Mouse (Mus musculus) MEL (cell line): ENCODE data around the gene Rsph6a. TPM values are rescaled to one million over a fixed set of nuclear protein-coding genes. Genes with fewer than 3 reads are reported as not detected.

Source experiments
- DNase-seq: peaks from one replicate; pipeline ENCODE4 v3.0.0; 2011; ENCODE audit warnings: low read depth, low spot score
- H3K27ac ChIP-seq: 2 replicates; pipeline ENCODE4 v1.5.1; 2012; ENCODE audit warnings: low read depth, mild to moderate bottlenecking, control low read depth, low read length, moderate library complexity; ENCODE audit not compliant: control insufficient read depth
- H3K27me3 ChIP-seq, 2 experiments: fragments of 150-350 bp in 1 of 2; sonication (generic) in 1 of 2; 2 replicates each; pipeline ENCODE4 v1.6.1; 2012; ENCODE audit warnings: low read length in 2 of 2, mild to moderate bottlenecking in 2 of 2, improper control_type of control experiment in 1 of 2, moderate library complexity in 1 of 2; ENCODE audit not compliant: insufficient read depth in 2 of 2, control insufficient read depth in 1 of 2
- H3K36me3 ChIP-seq, 2 experiments: 2 replicates each; pipeline ENCODE4 v1.6.1; 2012 to 2014; ENCODE audit warnings: low read length in 2 of 2, improper control_type of control experiment in 1 of 2, inconsistent platforms in 1 of 2, mild to moderate bottlenecking in 1 of 2; ENCODE audit not compliant: insufficient read depth in 2 of 2, control insufficient read depth in 1 of 2
- H3K4me1 ChIP-seq, 2 experiments: fragments of 150-350 bp in 1 of 2; sonication (generic) in 1 of 2; 2 replicates each; pipeline ENCODE4 v1.6.1; 2012; ENCODE audit warnings: low read length in 2 of 2, improper control_type of control experiment in 1 of 2, mild to moderate bottlenecking in 1 of 2; ENCODE audit not compliant: insufficient read depth in 2 of 2, control insufficient read depth in 1 of 2
- H3K4me3 ChIP-seq, 2 experiments: fragments of 150-350 bp in 1 of 2; sonication (generic) in 1 of 2; 2 replicates each; pipeline ENCODE4 v1.5.1; 2012; ENCODE audit warnings: low read depth in 2 of 2, low read length in 2 of 2, mild to moderate bottlenecking in 2 of 2, moderate library complexity in 2 of 2, control low read depth in 1 of 2, improper control_type of control experiment in 1 of 2; ENCODE audit not compliant: control insufficient read depth in 1 of 2, insufficient read depth in 1 of 2
- H3K79me2 ChIP-seq: 2 replicates; pipeline ENCODE4 v1.6.1; 2012; ENCODE audit warnings: mild to moderate bottlenecking, low read length, moderate library complexity; ENCODE audit not compliant: control insufficient read depth, poor library complexity, insufficient read depth
- H3K9ac ChIP-seq: 2 replicates; pipeline ENCODE4 v1.6.1; 2012; ENCODE audit warnings: low read depth, mild to moderate bottlenecking, control low read depth, low read length, moderate library complexity; ENCODE audit not compliant: control insufficient read depth, poor library complexity, severe bottlenecking
- H3K9me3 ChIP-seq: fragments of 150-350 bp; sonication (generic); replicated peaks from 2 replicates; pipeline ENCODE4 v1.6.1; 2012; ENCODE audit warnings: mild to moderate bottlenecking, low read length, improper control_type of control experiment, moderate library complexity; ENCODE audit not compliant: insufficient read depth
- BHLHE40 ChIP-seq: IDR thresholded peaks from 2 replicates; pipeline ENCODE4 v1.6.1; 2012; ENCODE audit warnings: low read depth, mild to moderate bottlenecking, inconsistent platforms, low read length, improper control_type of control experiment, borderline replicate concordance
- CHD1 ChIP-seq: IDR thresholded peaks from 2 replicates; pipeline ENCODE4 v1.6.1; 2012; ENCODE audit warnings: low read depth, mild to moderate bottlenecking, inconsistent platforms, low read length, improper control_type of control experiment
- CHD2 ChIP-seq: IDR thresholded peaks from 2 replicates; pipeline ENCODE4 v1.6.1; 2011; ENCODE audit warnings: low read length, improper control_type of control experiment
- CTCF ChIP-seq, 3 experiments: IDR thresholded peaks in 2 of 3; conservative IDR thresholded peaks in 1 of 3; 2 replicates each; pipeline ENCODE4 v1.5.1; 2011 to 2012; ENCODE audit warnings: low read length in 3 of 3, low read depth in 2 of 3, mild to moderate bottlenecking in 2 of 3, improper control_type of control experiment in 1 of 3, inconsistent platforms in 1 of 3, mixed read lengths in 1 of 3, moderate library complexity in 1 of 3; ENCODE audit not compliant: control insufficient read depth in 1 of 3, insufficient read depth in 1 of 3, poor library complexity in 1 of 3, severe bottlenecking in 1 of 3
- E2F4 ChIP-seq: IDR thresholded peaks from 2 replicates; pipeline ENCODE4 v1.6.1; 2011; ENCODE audit warnings: low read depth, low read length, improper control_type of control experiment, borderline replicate concordance
- ELF1 ChIP-seq: IDR thresholded peaks from 2 replicates; pipeline ENCODE4 v1.6.1; 2014; ENCODE audit warnings: low read depth, mild to moderate bottlenecking, inconsistent platforms, low read length, improper control_type of control experiment, moderate library complexity
- EP300 ChIP-seq, 2 experiments: IDR thresholded peaks; 2 replicates each; pipeline ENCODE4 v1.6.1; 2011; ENCODE audit warnings: improper control_type of control experiment in 2 of 2, low read length in 2 of 2, low read depth in 1 of 2, mild to moderate bottlenecking in 1 of 2
- ETS1 ChIP-seq: IDR thresholded peaks from 2 replicates; pipeline ENCODE4 v1.6.1; 2012; ENCODE audit warnings: low read depth, mild to moderate bottlenecking, inconsistent platforms, low read length, improper control_type of control experiment, moderate library complexity
- GABPA ChIP-seq: IDR thresholded peaks from 2 replicates; pipeline ENCODE4 v1.6.1; 2012; ENCODE audit warnings: low read depth, mild to moderate bottlenecking, inconsistent platforms, low read length, improper control_type of control experiment, moderate library complexity
- GATA1 ChIP-seq: IDR thresholded peaks from 2 replicates; pipeline ENCODE4 v1.6.1; 2011; ENCODE audit warnings: low read depth, low read length, improper control_type of control experiment
- HCFC1 ChIP-seq: IDR thresholded peaks from 2 replicates; pipeline ENCODE4 v1.6.1; 2012; ENCODE audit warnings: low read depth, mild to moderate bottlenecking, inconsistent platforms, low read length, improper control_type of control experiment, moderate library complexity
- KAT2A ChIP-seq: conservative IDR thresholded peaks from 2 replicates; pipeline ENCODE4 v1.6.1; 2012; ENCODE audit warnings: low read depth, low read length, improper control_type of control experiment, inconsistent platforms
- MAX ChIP-seq: IDR thresholded peaks from 2 replicates; pipeline ENCODE4 v1.6.1; 2011; ENCODE audit warnings: low read length, improper control_type of control experiment
- MYB ChIP-seq: IDR thresholded peaks from 2 replicates; pipeline ENCODE4 v1.6.1; 2011; ENCODE audit warnings: mild to moderate bottlenecking, low read depth, low read length, improper control_type of control experiment
- NELFE ChIP-seq: IDR thresholded peaks from 2 replicates; pipeline ENCODE4 v1.6.1; 2011; ENCODE audit warnings: low read depth, low read length, improper control_type of control experiment
- NRF1 ChIP-seq: IDR thresholded peaks from 2 replicates; pipeline ENCODE4 v1.6.1; 2014; ENCODE audit warnings: low read depth, mild to moderate bottlenecking, inconsistent platforms, low read length, improper control_type of control experiment, moderate library complexity; ENCODE audit not compliant: poor library complexity, insufficient read depth, severe bottlenecking
- POLR2A ChIP-seq, 2 experiments: IDR thresholded peaks; 2 replicates each; pipeline ENCODE4 v1.6.1; 2011 to 2012; ENCODE audit warnings: low read length in 2 of 2, mild to moderate bottlenecking in 2 of 2, control low read depth in 1 of 2, improper control_type of control experiment in 1 of 2, low read depth in 1 of 2, moderate library complexity in 1 of 2; ENCODE audit not compliant: control insufficient read depth in 1 of 2, insufficient read depth in 1 of 2, poor library complexity in 1 of 2
- POLR2AphosphoS2 ChIP-seq: IDR thresholded peaks from 2 replicates; pipeline ENCODE4 v1.6.1; 2011; ENCODE audit warnings: low read length, improper control_type of control experiment
- POLR2AphosphoS5 ChIP-seq: IDR thresholded peaks from 2 replicates; pipeline ENCODE4 v1.6.1; 2012; ENCODE audit warnings: low read depth, borderline replicate concordance, mild to moderate bottlenecking, inconsistent platforms, low read length, moderate library complexity, mixed read lengths
- SIN3A ChIP-seq: IDR thresholded peaks from 2 replicates; pipeline ENCODE4 v1.6.1; 2012; ENCODE audit warnings: low read length, improper control_type of control experiment, inconsistent platforms
- SMC3 ChIP-seq: IDR thresholded peaks from 2 replicates; pipeline ENCODE4 v1.6.1; 2011; ENCODE audit warnings: low read depth, low read length, improper control_type of control experiment
- TAL1 ChIP-seq: IDR thresholded peaks from 2 replicates; pipeline ENCODE4 v1.6.1; 2012; ENCODE audit warnings: mild to moderate bottlenecking, inconsistent platforms, low read length, moderate library complexity, mixed read lengths
- TBP ChIP-seq: IDR thresholded peaks from 2 replicates; pipeline ENCODE4 v1.8.0; 2011; ENCODE audit warnings: low read depth, low read length, improper control_type of control experiment
- TCF12 ChIP-seq: IDR thresholded peaks from 2 replicates; pipeline ENCODE4 v1.6.1; 2014; ENCODE audit warnings: low read depth, mild to moderate bottlenecking, inconsistent platforms, low read length, improper control_type of control experiment, moderate library complexity
- UBTF ChIP-seq: IDR thresholded peaks from 2 replicates; pipeline ENCODE4 v1.6.1; 2012; ENCODE audit warnings: low read depth, mild to moderate bottlenecking, inconsistent platforms, low read length, improper control_type of control experiment, moderate library complexity, borderline replicate concordance; ENCODE audit not compliant: insufficient read depth
- USF1 ChIP-seq: IDR thresholded peaks from 2 replicates; pipeline ENCODE4 v1.6.1; 2014; ENCODE audit warnings: low read depth, mild to moderate bottlenecking, inconsistent platforms, low read length, improper control_type of control experiment, moderate library complexity
- ZC3H11A ChIP-seq: IDR thresholded peaks from 2 replicates; pipeline ENCODE4 v1.6.1; 2012; ENCODE audit warnings: low read depth, mild to moderate bottlenecking, inconsistent platforms, low read length, improper control_type of control experiment
- ZKSCAN1 ChIP-seq: IDR thresholded peaks from 2 replicates; pipeline ENCODE4 v1.6.1; 2012; ENCODE audit warnings: low read depth, mild to moderate bottlenecking, inconsistent platforms, low read length, improper control_type of control experiment, moderate library complexity
- ZMIZ1 ChIP-seq: IDR thresholded peaks from 2 replicates; pipeline ENCODE4 v1.6.1; 2012; ENCODE audit warnings: low read depth, mild to moderate bottlenecking, inconsistent platforms, low read length, improper control_type of control experiment, moderate library complexity
- ZNF384 ChIP-seq: IDR thresholded peaks from 2 replicates; pipeline ENCODE4 v1.6.1; 2012; ENCODE audit warnings: low read depth, mild to moderate bottlenecking, inconsistent platforms, low read length, improper control_type of control experiment
- polyA plus RNA-seq, 2 experiments: library from polyadenylated mRNA; stranded (reverse) in 1 of 2; unstranded in 1 of 2; fragments of >175 nt in 1 of 2; fragments of >200 nt in 1 of 2; gene quantifications; 2 replicates each; pipeline versions ENCODE4 v1.2.1 to v1.2.4; 2012; ENCODE audit warnings: low replicate concordance in 2 of 2, low read depth in 1 of 2; ENCODE audit not compliant: insufficient read length in 2 of 2, insufficient read depth in 1 of 2, missing spikeins in 1 of 2
- total RNA-seq: library from RNA; depleted of rRNA; stranded (reverse); fragments of 300-350 nt; gene quantifications from 2 replicates; pipeline ENCODE4 v1.2.3, GENCODE M21; 2012

Rsph6a gene
- total and polyA plus RNA-seq, 3 experiments: 0.04 to 0.23 TPM; not detected in 1

GRCm38 (mm10) chr7:19119631-19120429 is 65.3 kb downstream of the Rsph6a start, which contains the start of gene Fbxo46 (continued):
- TF ChIP-seq E2F4: no peak
- no peak for TF ChIP-seq MYB
- TF ChIP-seq ZMIZ1: peak; percentile 87
- TF ChIP-seq SIN3A: peak; percentile 99
- peak; percentile 98 for TF ChIP-seq HCFC1
- no peak for TF ChIP-seq BHLHE40
- TF ChIP-seq POLR2A (IDR thresholded peaks at IDR 0.05; ENCODE audit: control insufficient read depth in 1 of 2, insufficient read depth in 1 of 2, low read depth in 1 of 2, low read length in 2 of 2, poor library complexity in 1 of 2): peak; percentile 74 to 97
- peak; percentile 96 for TF ChIP-seq POLR2AphosphoS2
- no peak for TF ChIP-seq ZNF384
- TF ChIP-seq ZC3H11A: no peak
- no peak for TF ChIP-seq MAX
- peak; percentile 90 for TF ChIP-seq NELFE
- TF ChIP-seq NRF1: peak; percentile 77
- no peak for TF ChIP-seq SMC3
- TF ChIP-seq POLR2AphosphoS5: no peak
- TF ChIP-seq USF1: no peak
- no peak for TF ChIP-seq CTCF (IDR thresholded peaks at IDR 0.05 in 2 of 3, conservative IDR thresholded peaks at IDR 0.05 in 1 of 3; ENCODE audit: control insufficient read depth in 1 of 3, insufficient read depth in 1 of 3, low read depth in 2 of 3, low read length in 3 of 3, poor library complexity in 1 of 3, severe bottlenecking in 1 of 3)
- TF ChIP-seq TAL1: no peak
- TF ChIP-seq EP300 (IDR thresholded peaks at IDR 0.05; ENCODE audit: low read depth in 1 of 2, low read length in 2 of 2): no peak
- TF ChIP-seq GATA1: no peak
- no peak for TF ChIP-seq ZKSCAN1
- TF ChIP-seq GABPA: no peak
- TF ChIP-seq, all 39 proteins: peak for 13

- Histone ChIP-seq H3K27ac (no peak overlapping the region), H3K9ac (no peak overlapping the region), H3K36me3 (peaks cover 0 to 11% of the 10 kb centered on the region in 2 experiments; a peak in 2 of 4 replicates), H3K4me1 (peaks cover 2 to 9% of the 10 kb centered on the region in 2 experiments; a peak in 3 of 4 replicates), H3K9me3 (no peaks in the 10 kb centered on the region), H3K27me3 (no peaks in the 10 kb centered on the region), H3K4me3 (no peak overlapping the region), H3K79me2 (peaks cover 16% of the 10 kb centered on the region)
- no peak for DNase-seq
- TF ChIP-seq ETS1 (no peak), UBTF (no peak), CHD1 (no peak), TBP (no peak), NELFE (no peak), POLR2A (IDR thresholded peaks at IDR 0.05; ENCODE audit: control insufficient read depth in 1 of 2, insufficient read depth in 1 of 2, low read depth in 1 of 2, low read length in 2 of 2, poor library complexity in 1 of 2) (no peak), CHD2 (no peak), ZKSCAN1 (no peak), TCF12 (no peak), KAT2A (no peak), ELF1 (no peak), E2F4 (no peak)
Measured at GRCm38 (mm10) chr7:19121686-19122085, 67.2 kb downstream of the Rsph6a start.
